Mouse (Mus musculus): ENCODE results near the gene Slc25a30. TPM values are rescaled to one million over a fixed set of nuclear protein-coding genes. Genes with fewer than 3 reads are reported as not detected.

Gene Slc25a30
- total RNA-seq, 1 experiment: 5.1 TPM

GRCm38 (mm10) chr14:75727046-75727445, 59.8 kb downstream of the Slc25a30 start:
- no peak overlapping the region for H3K27ac ChIP-seq (ENCODE audit: insufficient read depth, low read depth, low read length, poor library complexity, severe bottlenecking)
- no peaks in the 10 kb centered on the region for H3K9me3 ChIP-seq (ENCODE audit: control insufficient read depth, insufficient read depth, low read depth, low read length)
- TF ChIP-seq HCFC1 (IDR thresholded peaks at IDR 0.05; ENCODE audit: borderline replicate concordance, insufficient read depth, low read length): no peak
- no peak for TF ChIP-seq MAFK (IDR thresholded peaks at IDR 0.05; ENCODE audit: insufficient read depth, low read depth, low read length)
- no peak for TF ChIP-seq ZNF384 (IDR thresholded peaks at IDR 0.05; ENCODE audit: low read depth, low read length)
- no peak for TF ChIP-seq ZC3H11A (IDR thresholded peaks at IDR 0.05; ENCODE audit: borderline replicate concordance, low read depth, low read length)
- no peak for TF ChIP-seq CHD2 (IDR thresholded peaks at IDR 0.05; ENCODE audit: low read depth, low read length)
- H3K36me3 ChIP-seq (ENCODE audit: control insufficient read depth, insufficient read depth, low read length, poor library complexity, severe bottlenecking): peaks cover 4% of the 10 kb centered on the region
- DNase-seq (ENCODE audit: low read depth, low spot score): peak; percentile 9
- H3K9ac ChIP-seq (ENCODE audit: insufficient read depth, low read depth, low read length, poor library complexity, severe bottlenecking): no peak overlapping the region
- in situ Hi-C loops (cut with MboI; ENCODE audit: low sequenced_read_pairs in 2 of 2, unreplicated experiment in 2 of 2): no loop called here
- H3K4me3 ChIP-seq (ENCODE audit: insufficient read depth in 1 of 2, low read depth in 1 of 2, low read length in 2 of 2, poor library complexity in 1 of 2, severe bottlenecking in 1 of 2): no peak overlapping the region
- H3K4me1 ChIP-seq (ENCODE audit: control insufficient read depth in 2 of 2, insufficient read depth in 2 of 2, low read length in 2 of 2, poor library complexity in 1 of 2): no peaks in the 10 kb centered on the region

- TF ChIP-seq HCFC1 (IDR thresholded peaks at IDR 0.05; ENCODE audit: borderline replicate concordance, insufficient read depth, low read length) (no peak), ZC3H11A (IDR thresholded peaks at IDR 0.05; ENCODE audit: borderline replicate concordance, low read depth, low read length) (no peak), ZNF384 (IDR thresholded peaks at IDR 0.05; ENCODE audit: low read depth, low read length) (no peak), MAFK (IDR thresholded peaks at IDR 0.05; ENCODE audit: insufficient read depth, low read depth, low read length) (no peak), CHD2 (IDR thresholded peaks at IDR 0.05; ENCODE audit: low read depth, low read length) (no peak)
- Histone ChIP-seq H3K4me1 (ENCODE audit: control insufficient read depth in 2 of 2, insufficient read depth in 2 of 2, low read length in 2 of 2, poor library complexity in 1 of 2) (no peaks in the 10 kb centered on the region), H3K4me3 (ENCODE audit: insufficient read depth in 1 of 2, low read depth in 1 of 2, low read length in 2 of 2, poor library complexity in 1 of 2, severe bottlenecking in 1 of 2) (no peak overlapping the region), H3K9ac (ENCODE audit: insufficient read depth, low read depth, low read length, poor library complexity, severe bottlenecking) (no peak overlapping the region), H3K36me3 (ENCODE audit: control insufficient read depth, insufficient read depth, low read length, poor library complexity, severe bottlenecking) (peaks cover 12% of the 10 kb centered on the region), H3K27ac (ENCODE audit: insufficient read depth, low read depth, low read length, poor library complexity, severe bottlenecking) (no peak overlapping the region), H3K9me3 (ENCODE audit: control insufficient read depth, insufficient read depth, low read depth, low read length) (no peaks in the 10 kb centered on the region)
- no peak for DNase-seq (ENCODE audit: low read depth, low spot score)
- in situ Hi-C loops (cut with MboI; ENCODE audit: low sequenced_read_pairs in 2 of 2, unreplicated experiment in 2 of 2): no loop called here
These were observed 64.0 kb downstream of the Slc25a30 start for GRCm38 (mm10) chr14:75722816-75723215.

- Histone ChIP-seq H3K9ac (ENCODE audit: insufficient read depth, low read depth, low read length, poor library complexity, severe bottlenecking) (no peak overlapping the region), H3K4me3 (ENCODE audit: insufficient read depth in 1 of 2, low read depth in 1 of 2, low read length in 2 of 2, poor library complexity in 1 of 2, severe bottlenecking in 1 of 2) (no peak overlapping the region), H3K9me3 (ENCODE audit: control insufficient read depth, insufficient read depth, low read depth, low read length) (no peaks in the 10 kb centered on the region), H3K27ac (ENCODE audit: insufficient read depth, low read depth, low read length, poor library complexity, severe bottlenecking) (no peak overlapping the region), H3K4me1 (ENCODE audit: control insufficient read depth in 2 of 2, insufficient read depth in 2 of 2, low read length in 2 of 2, poor library complexity in 1 of 2) (no peaks in the 10 kb centered on the region), H3K36me3 (ENCODE audit: control insufficient read depth, insufficient read depth, low read length, poor library complexity, severe bottlenecking) (peaks cover 16% of the 10 kb centered on the region)
- DNase-seq (ENCODE audit: low read depth, low spot score): peak; percentile 64
- TF ChIP-seq MAFK (IDR thresholded peaks at IDR 0.05; ENCODE audit: insufficient read depth, low read depth, low read length): no peak
- in situ Hi-C loops (cut with MboI; ENCODE audit: low sequenced_read_pairs in 2 of 2, unreplicated experiment in 2 of 2): no loop called here
These were observed 64.8 kb downstream of the Slc25a30 start for GRCm38 (mm10) chr14:75721977-75722563.

GRCm38 (mm10) chr14:75720121-75720520, 66.7 kb downstream of the Slc25a30 start:
- no peaks in the 10 kb centered on the region for H3K4me1 ChIP-seq (ENCODE audit: control insufficient read depth in 2 of 2, insufficient read depth in 2 of 2, low read length in 2 of 2, poor library complexity in 1 of 2)
- in situ Hi-C loops (cut with MboI; ENCODE audit: low sequenced_read_pairs in 2 of 2, unreplicated experiment in 2 of 2): no loop called here
- TF ChIP-seq ZC3H11A (IDR thresholded peaks at IDR 0.05; ENCODE audit: borderline replicate concordance, low read depth, low read length): no peak
- TF ChIP-seq ZNF384 (IDR thresholded peaks at IDR 0.05; ENCODE audit: low read depth, low read length): no peak
- TF ChIP-seq HCFC1 (IDR thresholded peaks at IDR 0.05; ENCODE audit: borderline replicate concordance, insufficient read depth, low read length): no peak
- TF ChIP-seq CHD2 (IDR thresholded peaks at IDR 0.05; ENCODE audit: low read depth, low read length): no peak
- TF ChIP-seq MAFK (IDR thresholded peaks at IDR 0.05; ENCODE audit: insufficient read depth, low read depth, low read length): no peak
- H3K9ac ChIP-seq (ENCODE audit: insufficient read depth, low read depth, low read length, poor library complexity, severe bottlenecking): no peak overlapping the region
- H3K4me3 ChIP-seq (ENCODE audit: insufficient read depth in 1 of 2, low read depth in 1 of 2, low read length in 2 of 2, poor library complexity in 1 of 2, severe bottlenecking in 1 of 2): no peak overlapping the region
- H3K36me3 ChIP-seq (ENCODE audit: control insufficient read depth, insufficient read depth, low read length, poor library complexity, severe bottlenecking): peaks cover 22% of the 10 kb centered on the region
- no peak for DNase-seq (ENCODE audit: low read depth, low spot score)
- H3K9me3 ChIP-seq (ENCODE audit: control insufficient read depth, insufficient read depth, low read depth, low read length): no peaks in the 10 kb centered on the region
- H3K27ac ChIP-seq (ENCODE audit: insufficient read depth, low read depth, low read length, poor library complexity, severe bottlenecking): no peak overlapping the region

- H3K9ac ChIP-seq (ENCODE audit: insufficient read depth, low read depth, low read length, poor library complexity, severe bottlenecking): no peak overlapping the region
- H3K27ac ChIP-seq (ENCODE audit: insufficient read depth, low read depth, low read length, poor library complexity, severe bottlenecking): no peak overlapping the region
- H3K4me3 ChIP-seq (ENCODE audit: insufficient read depth in 1 of 2, low read depth in 1 of 2, low read length in 2 of 2, poor library complexity in 1 of 2, severe bottlenecking in 1 of 2): no peak overlapping the region
- TF ChIP-seq HCFC1 (IDR thresholded peaks at IDR 0.05; ENCODE audit: borderline replicate concordance, insufficient read depth, low read length) (no peak), ZC3H11A (IDR thresholded peaks at IDR 0.05; ENCODE audit: borderline replicate concordance, low read depth, low read length) (no peak), CHD2 (IDR thresholded peaks at IDR 0.05; ENCODE audit: low read depth, low read length) (no peak), ZNF384 (IDR thresholded peaks at IDR 0.05; ENCODE audit: low read depth, low read length) (no peak), MAFK (IDR thresholded peaks at IDR 0.05; ENCODE audit: insufficient read depth, low read depth, low read length) (no peak)
- DNase-seq (ENCODE audit: low read depth, low spot score): no peak
- no peaks in the 10 kb centered on the region for H3K4me1 ChIP-seq (ENCODE audit: control insufficient read depth in 2 of 2, insufficient read depth in 2 of 2, low read length in 2 of 2, poor library complexity in 1 of 2)
- H3K36me3 ChIP-seq (ENCODE audit: control insufficient read depth, insufficient read depth, low read length, poor library complexity, severe bottlenecking): peaks cover 20% of the 10 kb centered on the region
- H3K9me3 ChIP-seq (ENCODE audit: control insufficient read depth, insufficient read depth, low read depth, low read length): no peaks in the 10 kb centered on the region
- in situ Hi-C loops (cut with MboI; ENCODE audit: low sequenced_read_pairs in 2 of 2, unreplicated experiment in 2 of 2): no loop called here
These were observed 70.4 kb downstream of the Slc25a30 start for GRCm38 (mm10) chr14:75716410-75716809.
